Mouse (Mus musculus): ENCODE results near the gene Ppil2. TPM values are rescaled to one million over a fixed set of nuclear protein-coding genes. Genes with fewer than 3 reads are reported as not detected.
A peak's percentile ranks its signal among the peaks of the same experiment; 100 is the strongest.

Ppil2 gene
- polyA plus RNA-seq, 1 experiment from 2014 or later, result 160 TPM

DNA sequence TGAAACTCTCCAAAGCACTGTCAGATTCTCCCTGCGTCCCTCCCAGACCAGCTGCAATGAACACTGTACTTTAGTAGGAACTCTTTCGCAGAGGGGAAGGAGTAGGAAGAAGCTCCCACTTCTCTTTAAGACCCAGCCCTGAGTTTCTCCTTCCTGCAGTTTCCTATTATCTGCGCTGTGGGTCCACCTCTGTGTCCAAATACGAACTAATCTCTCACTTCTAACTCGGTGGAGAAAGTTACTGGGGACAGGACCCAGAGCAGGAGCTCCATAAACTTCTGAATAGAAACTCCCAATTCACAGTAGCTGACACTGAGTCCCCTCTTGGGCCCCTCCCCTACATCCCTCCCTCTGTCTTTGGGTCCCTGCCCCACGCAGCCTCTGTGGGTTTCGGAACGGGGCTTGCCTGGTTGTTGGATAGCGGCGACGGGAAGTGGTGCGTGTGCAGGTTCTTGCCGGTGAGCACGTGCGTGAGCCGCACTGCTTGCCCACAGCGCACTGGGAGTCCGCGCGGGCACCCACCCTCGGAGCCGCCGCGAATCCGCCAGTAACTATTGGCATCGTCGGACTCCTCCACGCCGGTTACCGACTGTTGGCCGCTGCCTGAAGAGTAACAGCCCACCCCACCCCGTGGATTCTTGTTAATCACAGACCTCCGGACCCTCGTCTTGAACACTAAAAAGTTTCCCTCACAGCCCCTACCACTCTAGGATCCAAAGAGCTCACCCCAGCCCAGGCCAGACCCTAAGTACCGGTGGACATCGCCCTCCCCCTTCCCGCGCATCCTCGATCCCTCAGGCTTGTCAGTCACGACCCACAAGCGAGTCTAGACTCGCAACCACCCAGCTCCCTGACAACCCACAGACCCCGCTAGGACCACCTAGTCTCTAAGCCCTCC, 20.4 kb upstream of the Ppil2 start:
- Histone ChIP-seq H3K4me3 (replicated peaks) (peak overlapping the region; percentile 75), H3K27ac (peak overlapping the region; percentile 87), H3K36me3 (replicated peaks) (no peaks in the 10 kb centered on the region), H3K27me3 (no peaks in the 10 kb centered on the region), H3K4me1 (peaks cover 17% of the 10 kb centered on the region), H3K9me3 (no peaks in the 10 kb centered on the region), H3K4me2 (peak overlapping the region; percentile 82), H3K9ac (peak overlapping the region; percentile 70)
- peak; percentile 82 for ATAC-seq (ENCODE audit: low FRiP score)
- WGBS, result 5% methylated on average over 43 of the region's 43 CpGs

DNA sequence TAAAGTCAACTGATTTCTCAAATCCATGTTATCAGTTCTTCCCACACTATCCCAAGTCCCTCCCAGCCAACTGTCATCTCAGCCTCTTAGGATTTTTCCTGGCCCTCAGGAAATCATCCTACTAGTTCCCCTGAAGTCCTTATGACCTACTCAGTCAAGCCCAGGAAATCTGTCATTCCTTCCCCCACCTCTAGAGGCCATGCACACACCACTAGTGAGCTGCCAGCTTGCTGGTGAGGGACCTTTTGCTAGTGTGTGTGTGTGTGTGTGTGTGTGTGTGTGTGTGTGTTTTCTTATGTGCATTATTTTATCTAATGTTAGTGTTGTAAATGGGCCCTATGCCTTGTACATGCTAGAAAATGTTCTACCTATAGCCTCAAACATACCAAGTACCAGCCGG, 16.2 kb upstream of the Ppil2 start:
- no peak overlapping the region; the same call in 1 of the 2 replicates for H3K9ac ChIP-seq
- no peak for ATAC-seq (ENCODE audit: low FRiP score)
- no peaks in the 10 kb centered on the region for H3K9me3 ChIP-seq
- no peak overlapping the region for H3K4me3 ChIP-seq (replicated peaks)
- H3K27ac ChIP-seq, result no peak overlapping the region
- no peaks in the 10 kb centered on the region for H3K27me3 ChIP-seq
- 90% methylated on average over 1 of the region's 1 CpGs for WGBS
- H3K36me3 ChIP-seq (replicated peaks), result peaks cover 10% of the 10 kb centered on the region; the same call in 1 of the 2 replicates
- H3K4me1 ChIP-seq, result peaks cover 40% of the 10 kb centered on the region
- H3K4me2 ChIP-seq, result no peak overlapping the region

GRCm38 (mm10) chr16:17124871-17125520, 13.9 kb upstream of the Ppil2 start, which contains the start of gene 2610318N02Rik:
2610318N02Rik (minus strand) TSS chr16:17125167.
- Histone ChIP-seq H3K9me3 (no peaks in the 10 kb centered on the region), H3K4me3 (replicated peaks) (peak within 1 kb of the TSS; percentile 61), H3K27me3 (no peaks in the 10 kb centered on the region), H3K36me3 (replicated peaks) (peaks cover 26% of the 10 kb centered on the region), H3K4me1 (peaks cover 39% of the 10 kb centered on the region), H3K27ac (peak within 1 kb of the TSS; percentile 68), H3K4me2 (peak within 1 kb of the TSS; percentile 81), H3K9ac (peak within 1 kb of the TSS; percentile 73)
- ATAC-seq (ENCODE audit: low FRiP score), result peak; percentile 95
- WGBS, result under 1% methylated on average over 25 of the region's 25 CpGs

DNA sequence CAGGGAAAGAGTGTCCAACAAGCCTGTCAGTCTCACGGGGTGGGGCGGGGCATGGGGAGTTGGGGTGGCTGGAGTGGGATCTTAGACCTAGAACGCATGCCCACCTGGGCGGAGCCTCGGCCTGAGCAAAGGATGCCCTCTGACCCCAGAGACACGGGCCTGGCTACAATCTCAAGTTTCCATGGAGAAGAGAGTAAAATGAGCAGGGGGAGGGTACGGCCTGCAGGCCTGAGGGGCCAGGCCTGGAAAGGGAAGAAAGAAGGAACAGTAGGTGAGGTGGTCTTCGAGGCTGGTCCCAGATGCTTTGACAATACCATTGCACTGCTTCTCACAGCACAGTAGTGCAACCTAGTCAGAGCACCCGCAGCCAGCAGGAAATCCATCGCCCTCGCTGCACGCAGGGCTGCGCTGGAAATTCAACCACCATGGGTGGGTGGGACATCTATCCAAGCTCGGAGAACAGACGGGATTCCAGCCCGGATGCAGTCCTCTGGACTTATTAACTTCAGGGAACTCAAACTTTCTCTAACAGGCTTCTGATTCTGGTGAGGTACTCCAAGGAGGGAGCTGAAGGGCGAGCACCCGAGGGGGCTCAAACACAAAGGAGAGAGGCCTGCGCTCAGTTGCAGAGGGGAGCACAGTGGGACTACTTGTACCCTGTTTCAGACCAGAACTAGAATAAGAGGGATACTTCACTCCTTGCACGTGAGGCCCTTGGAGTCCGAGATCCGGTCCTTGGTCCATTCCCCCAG, 13.2 kb upstream of the Ppil2 start:
- Histone ChIP-seq H3K4me2 (peak overlapping the region; percentile 81), H3K36me3 (replicated peaks) (peaks cover 33% of the 10 kb centered on the region), H3K9me3 (no peaks in the 10 kb centered on the region), H3K9ac (peak overlapping the region; percentile 73), H3K27me3 (no peaks in the 10 kb centered on the region), H3K4me3 (replicated peaks) (peak overlapping the region; percentile 61), H3K4me1 (peaks cover 39% of the 10 kb centered on the region), H3K27ac (peak overlapping the region; percentile 68)
- WGBS, result under 1% methylated on average over 22 of the region's 22 CpGs
- ATAC-seq (ENCODE audit: low FRiP score), result peak; percentile 49

GRCm38 (mm10) chr16:17121569-17121968, 10.5 kb upstream of the Ppil2 start:
- Histone ChIP-seq H3K4me1 (peaks cover 39% of the 10 kb centered on the region), H3K9ac (0 out of 2 replicates have a peak overlapping the region, but pooled peaks have one; percentile 22), H3K27ac (0 out of 2 replicates have a peak overlapping the region, but pooled peaks have one; percentile 27), H3K4me2 (peak overlapping the region; percentile 24), H3K9me3 (no peaks in the 10 kb centered on the region), H3K4me3 (replicated peaks) (no peak overlapping the region; the same call in 1 of the 2 replicates), H3K27me3 (no peaks in the 10 kb centered on the region), H3K36me3 (replicated peaks) (peaks cover 58% of the 10 kb centered on the region)
- WGBS, result 30% methylated on average over 13 of the region's 14 CpGs
- ATAC-seq (ENCODE audit: low FRiP score), result peak; percentile 17; the same call in 1 of the 2 replicates

DNA sequence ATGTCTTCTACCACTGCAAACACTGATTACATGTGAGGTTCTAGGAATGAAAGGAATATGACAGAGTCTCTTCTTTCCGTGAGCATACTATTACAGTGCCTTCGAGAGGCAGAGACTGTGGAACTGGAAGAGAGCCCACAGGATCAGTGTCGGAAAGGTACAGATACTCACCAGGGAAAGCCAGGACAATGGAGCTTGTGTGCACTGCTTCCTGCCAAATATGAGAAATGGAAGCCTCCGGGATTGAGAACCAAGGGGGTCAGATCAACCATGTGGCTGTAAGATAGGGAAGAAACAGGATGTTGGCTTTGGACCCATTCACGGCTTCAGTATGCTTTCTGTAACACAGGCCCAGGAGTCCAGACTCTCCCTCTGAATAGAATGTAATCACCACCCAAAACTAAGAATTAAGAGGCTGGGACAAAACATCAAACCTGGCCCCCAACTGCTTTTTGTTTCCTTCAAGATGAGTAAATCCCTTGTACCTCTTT, 6.3 kb upstream of the Ppil2 start:
- Histone ChIP-seq H3K9me3 (no peaks in the 10 kb centered on the region), H3K4me1 (peaks cover 11% of the 10 kb centered on the region), H3K36me3 (replicated peaks) (peaks cover 77% of the 10 kb centered on the region), H3K9ac (no peak overlapping the region), H3K4me2 (no peak overlapping the region), H3K4me3 (replicated peaks) (no peak overlapping the region), H3K27ac (no peak overlapping the region), H3K27me3 (no peaks in the 10 kb centered on the region)
- WGBS, result 89% methylated on average over 5 of the region's 5 CpGs
- ATAC-seq (ENCODE audit: low FRiP score), result no peak

GRCm38 (mm10) chr16:17104600-17104999, 6.5 kb downstream of the Ppil2 start:
- WGBS, result 92% methylated on average over 4 of the region's 4 CpGs

GRCm38 (mm10) chr16:17102630-17103220, 8.3 kb downstream of the Ppil2 start:
- H3K9me3 ChIP-seq, result no peaks in the 10 kb centered on the region
- H3K4me2 ChIP-seq, result no peak overlapping the region
- H3K36me3 ChIP-seq (replicated peaks), result peaks cover 86% of the 10 kb centered on the region
- peaks cover 5% of the 10 kb centered on the region; the same call in 1 of the 2 replicates for H3K4me1 ChIP-seq
- H3K4me3 ChIP-seq (replicated peaks), result no peak overlapping the region
- H3K27ac ChIP-seq, result no peak overlapping the region
- ATAC-seq (ENCODE audit: low FRiP score), result no peak
- 75% methylated on average over 7 of the region's 7 CpGs for WGBS
- no peaks in the 10 kb centered on the region for H3K27me3 ChIP-seq
- H3K9ac ChIP-seq, result no peak overlapping the region

More at GRCm38 (mm10) chr16:17104600-17104999, 6.5 kb downstream of the Ppil2 start:
- H3K9ac ChIP-seq, result no peak overlapping the region
- ATAC-seq (ENCODE audit: low FRiP score), result no peak
- peaks cover 6% of the 10 kb centered on the region for H3K4me1 ChIP-seq
- H3K4me2 ChIP-seq, result no peak overlapping the region
- H3K27ac ChIP-seq, result no peak overlapping the region
- no peak overlapping the region for H3K4me3 ChIP-seq (replicated peaks)
- H3K36me3 ChIP-seq (replicated peaks), result peaks cover 74% of the 10 kb centered on the region
- H3K27me3 ChIP-seq, result no peaks in the 10 kb centered on the region
- no peaks in the 10 kb centered on the region for H3K9me3 ChIP-seq

DNA sequence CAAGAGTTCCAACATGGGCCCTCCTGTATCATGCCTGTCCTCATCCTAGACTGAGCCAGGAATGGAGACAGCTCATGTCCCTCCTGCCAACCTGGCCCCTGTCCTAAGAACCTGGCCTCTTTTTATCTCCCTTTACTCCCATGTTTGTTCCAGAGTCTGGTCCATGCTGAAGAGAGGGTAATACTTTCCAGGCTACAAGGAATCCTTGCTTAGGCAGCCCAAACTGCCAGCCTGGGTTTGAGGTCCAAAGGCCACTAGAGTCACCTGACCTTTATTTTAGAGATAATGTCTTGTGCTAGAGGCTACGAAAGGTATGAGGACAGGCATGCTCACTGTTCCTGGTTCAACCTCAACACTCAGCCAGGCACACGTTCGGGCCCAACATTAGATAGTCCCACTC, 14.1 kb downstream of the Ppil2 start:
- H3K4me1 ChIP-seq, result no peaks in the 10 kb centered on the region
- ATAC-seq (ENCODE audit: low FRiP score), result no peak
- H3K27me3 ChIP-seq, result no peaks in the 10 kb centered on the region
- H3K4me3 ChIP-seq (replicated peaks), result no peak overlapping the region
- no peak overlapping the region for H3K27ac ChIP-seq
- H3K36me3 ChIP-seq (replicated peaks), result peaks cover 92% of the 10 kb centered on the region
- no peak overlapping the region for H3K9ac ChIP-seq
- no peak overlapping the region for H3K4me2 ChIP-seq
- WGBS, result 93% methylated on average over 3 of the region's 3 CpGs
- H3K9me3 ChIP-seq, result no peaks in the 10 kb centered on the region

- 78% methylated on average over 3 of the region's 3 CpGs for WGBS
- Histone ChIP-seq H3K4me2 (no peak overlapping the region), H3K9ac (no peak overlapping the region), H3K27ac (no peak overlapping the region), H3K27me3 (no peaks in the 10 kb centered on the region), H3K4me1 (no peaks in the 10 kb centered on the region), H3K36me3 (replicated peaks) (peaks cover 100% of the 10 kb centered on the region), H3K9me3 (no peaks in the 10 kb centered on the region), H3K4me3 (replicated peaks) (no peak overlapping the region)
- no peak for ATAC-seq (ENCODE audit: low FRiP score)
Measured at GRCm38 (mm10) chr16:17088346-17088745, 22.7 kb downstream of the Ppil2 start.

- Histone ChIP-seq H3K9ac (no peak overlapping the region), H3K9me3 (no peaks in the 10 kb centered on the region), H3K4me3 (replicated peaks) (no peak overlapping the region), H3K36me3 (replicated peaks) (peaks cover 100% of the 10 kb centered on the region), H3K27ac (no peak overlapping the region), H3K27me3 (no peaks in the 10 kb centered on the region), H3K4me1 (no peaks in the 10 kb centered on the region), H3K4me2 (no peak overlapping the region)
- no peak for ATAC-seq (ENCODE audit: low FRiP score)
- 77% methylated on average over 13 of the region's 13 CpGs for WGBS
Measured at GRCm38 (mm10) chr16:17086669-17087193, 24.3 kb downstream of the Ppil2 start.
